Mouse (Mus musculus) ES-E14 (cell line): ENCODE measurements around the gene Mrpl24. TPM values are rescaled to one million over a fixed set of nuclear protein-coding genes. Genes with fewer than 3 reads are reported as not detected.
"Not testable (repeated sequence)": the region's sequence is repeated elsewhere in the genome, so short reads cannot be mapped to it uniquely, and the experiment has no call there.

Source experiments
- DNase-seq: peaks from one replicate; pipeline ENCODE4 v3.0.0-alpha.2; 2013; ENCODE audit warnings: low read depth, low spot score
- H3K27ac ChIP-seq: 2 replicates; pipeline ENCODE4 v1.5.1; 2012; ENCODE audit warnings: low read depth, mild to moderate bottlenecking, low read length, moderate library complexity, mixed read lengths; ENCODE audit not compliant: poor library complexity, insufficient read depth, severe bottlenecking
- H3K36me3 ChIP-seq: 2 replicates; pipeline ENCODE4 v1.6.1; 2012; ENCODE audit warnings: mild to moderate bottlenecking, low read length, moderate library complexity, mixed read lengths; ENCODE audit not compliant: control insufficient read depth, poor library complexity, insufficient read depth, severe bottlenecking
- H3K4me1 ChIP-seq, 2 experiments: fragments of 150-350 bp in 1 of 2; sonication (generic) in 1 of 2; 2 replicates each; pipeline ENCODE4 v1.6.1; 2012; ENCODE audit warnings: low read length in 2 of 2, mild to moderate bottlenecking in 1 of 2, mixed read lengths in 1 of 2; ENCODE audit not compliant: control insufficient read depth in 2 of 2, insufficient read depth in 2 of 2, poor library complexity in 1 of 2
- H3K4me3 ChIP-seq, 2 experiments: fragments of 150-350 bp in 1 of 2; sonication (generic) in 1 of 2; 2 replicates each; pipeline ENCODE4 v1.5.1; 2012; ENCODE audit warnings: low read length in 2 of 2, low read depth in 1 of 2, mild to moderate bottlenecking in 1 of 2, mixed read lengths in 1 of 2; ENCODE audit not compliant: insufficient read depth in 1 of 2, poor library complexity in 1 of 2, severe bottlenecking in 1 of 2
- H3K9ac ChIP-seq: 2 replicates; pipeline ENCODE4 v1.6.1; 2012; ENCODE audit warnings: low read depth, mild to moderate bottlenecking, low read length, mixed read lengths; ENCODE audit not compliant: poor library complexity, insufficient read depth, severe bottlenecking
- H3K9me3 ChIP-seq: fragments of 150-350 bp; sonication (generic); 2 replicates; pipeline ENCODE4 v1.6.1; 2012; ENCODE audit warnings: low read depth, mild to moderate bottlenecking, low read length; ENCODE audit not compliant: control insufficient read depth, insufficient read depth
- CHD2 ChIP-seq: IDR thresholded peaks from 2 replicates; pipeline ENCODE4 v1.6.1; 2014; ENCODE audit warnings: mild to moderate bottlenecking, low read depth, low read length, inconsistent platforms
- HCFC1 ChIP-seq: IDR thresholded peaks from 2 replicates; pipeline ENCODE4 v1.6.1; 2012; ENCODE audit warnings: low read length, inconsistent platforms, borderline replicate concordance; ENCODE audit not compliant: insufficient read depth
- MAFK ChIP-seq: IDR thresholded peaks from 2 replicates; pipeline ENCODE4 v1.6.1; 2014; ENCODE audit warnings: mild to moderate bottlenecking, low read depth, low read length, inconsistent platforms; ENCODE audit not compliant: insufficient read depth
- ZC3H11A ChIP-seq: IDR thresholded peaks from 2 replicates; pipeline ENCODE4 v1.6.1; 2012; ENCODE audit warnings: low read depth, mild to moderate bottlenecking, inconsistent platforms, low read length, borderline replicate concordance
- ZNF384 ChIP-seq: IDR thresholded peaks from 2 replicates; pipeline ENCODE4 v1.6.1; 2012; ENCODE audit warnings: low read depth, low read length, inconsistent platforms
- in situ Hi-C, 2 experiments: fragments of 600-800 bp; cut with MboI; formaldehyde crosslinking; loops; one replicate each; pipeline ENCODE4 v1.15.1; 2025; ENCODE audit warnings: low sequenced_read_pairs in 2 of 2, inconsistent platforms in 1 of 2; ENCODE audit not compliant: unreplicated experiment in 2 of 2
- total RNA-seq: library from RNA; depleted of rRNA; stranded (reverse); fragments of 300-350 nt; gene quantifications from 2 replicates; pipeline ENCODE4 v1.2.3, GENCODE M21; 2012

The Mrpl24 gene
- total RNA-seq, 1 experiment: 154 TPM

- in situ Hi-C loops: no loop called here
- H3K4me3 ChIP-seq: peak within 1 kb of the TSS; percentile 78 to 95
- no peak for TF ChIP-seq MAFK
- peak; percentile 99 for TF ChIP-seq HCFC1
- TF ChIP-seq CHD2: peak; percentile 59; the same call in 1 of the 2 replicates
Measured at GRCm38 (mm10) chr3:87885281-87886003, 33.9 kb upstream of the Mrpl24 start, which contains the start of gene Prcc. Gene Prcc, minus strand, starts transcription at chr3:87885608.

GRCm38 (mm10) chr3:87886004-87886365, 33.3 kb upstream of the Mrpl24 start:
- Histone ChIP-seq H3K36me3 (peaks cover 2% of the 10 kb centered on the region), H3K4me3 (peak overlapping the region; percentile 66 to 73), H3K9me3 (no peaks in the 10 kb centered on the region), H3K9ac (peak overlapping the region; percentile 64; the same call in 1 of the 2 replicates), H3K4me1 (peaks cover 0 to 3% of the 10 kb centered on the region in 2 experiments; a peak in 1 of 4 replicates), H3K27ac (no peak overlapping the region; the same call in 1 of the 2 replicates)
- no peak for TF ChIP-seq MAFK
- peak; percentile 97 for TF ChIP-seq ZNF384
- TF ChIP-seq CHD2: peak; percentile 39; the same call in 1 of the 2 replicates
- no peak for TF ChIP-seq ZC3H11A
- no peak for TF ChIP-seq HCFC1
- in situ Hi-C loops: no loop called here
- DNase-seq: no peak

More at GRCm38 (mm10) chr3:87885281-87886003, 33.9 kb upstream of the Mrpl24 start, which contains the start of gene Prcc:
- Histone ChIP-seq H3K9ac (peak within 1 kb of the TSS; percentile 97), H3K27ac (peak within 1 kb of the TSS; percentile 86), H3K9me3 (no peaks in the 10 kb centered on the region), H3K4me1 (peaks cover 0 to 3% of the 10 kb centered on the region in 2 experiments; a peak in 1 of 4 replicates), H3K36me3 (peaks cover 5% of the 10 kb centered on the region)
- DNase-seq: peak; percentile 95

GRCm38 (mm10) chr3:87886416-87886815, 32.9 kb upstream of the Mrpl24 start:
- DNase-seq: no peak
- TF ChIP-seq ZC3H11A (no peak), ZNF384 (0 out of 2 replicates have a peak, but pooled peaks have one; percentile 4)
- Histone ChIP-seq H3K27ac (no peak overlapping the region), H3K36me3 (peaks cover 2% of the 10 kb centered on the region), H3K4me3 (peak overlapping the region in 1 of 2 experiments; percentile 73; a peak in 2 of 4 replicates), H3K9me3 (no peaks in the 10 kb centered on the region), H3K9ac (peak overlapping the region; percentile 2; the same call in 1 of the 2 replicates), H3K4me1 (peaks cover 0 to 3% of the 10 kb centered on the region in 2 experiments; a peak in 1 of 4 replicates)
- in situ Hi-C loops: no loop called here

GRCm38 (mm10) chr3:87887400-87887799, 31.9 kb upstream of the Mrpl24 start:
- H3K9me3 ChIP-seq, H3K4me3 ChIP-seq, H3K27ac ChIP-seq, H3K36me3 ChIP-seq, DNase-seq, H3K9ac ChIP-seq, in situ Hi-C loops, H3K4me1 ChIP-seq: not testable (repeated sequence)

- no peak for DNase-seq
- no peaks in the 10 kb centered on the region for H3K36me3 ChIP-seq
- no peak overlapping the region for H3K27ac ChIP-seq
- H3K4me3 ChIP-seq: no peak overlapping the region
- in situ Hi-C loops: no loop called here
- no peaks in the 10 kb centered on the region for H3K9me3 ChIP-seq
- H3K4me1 ChIP-seq: peaks cover 6 to 7% of the 10 kb centered on the region in 2 experiments; a peak in 3 of 4 replicates
- H3K9ac ChIP-seq: no peak overlapping the region
- TF ChIP-seq CHD2 (no peak), HCFC1 (no peak), ZC3H11A (no peak), ZNF384 (no peak), MAFK (no peak)
Measured at GRCm38 (mm10) chr3:87891481-87891880, 27.8 kb upstream of the Mrpl24 start.
